Mouse (Mus musculus) bone marrow, adult 2 months (tissue): ENCODE data around the gene Ksr2. TPM values are rescaled to one million over a fixed set of nuclear protein-coding genes. Genes with fewer than 3 reads are reported as not detected.
A peak's percentile ranks its signal among the peaks of the same experiment; 100 is the strongest.

Source experiments
- H3K27ac ChIP-seq: fragments of 200-500 bp; 2 replicates; pipeline ENCODE4 v1.5.1; 2012; ENCODE audit warnings: low read depth, mild to moderate bottlenecking, control low read depth, inconsistent platforms, low read length; ENCODE audit not compliant: control insufficient read depth, poor library complexity, insufficient read depth
- H3K4me1 ChIP-seq: fragments of 200-500 bp; 2 replicates; pipeline ENCODE4 v1.6.1; 2011; ENCODE audit warnings: low read length; ENCODE audit not compliant: control insufficient read depth, insufficient read depth
- H3K4me3 ChIP-seq: fragments of 200-500 bp; replicated peaks from 2 replicates; pipeline ENCODE3; 2011; ENCODE audit warnings: mild to moderate bottlenecking, low read depth, low read length, control low read depth; ENCODE audit not compliant: control insufficient read depth
- CTCF ChIP-seq: fragments of 200-500 bp; IDR thresholded peaks from 2 replicates; pipeline ENCODE4 v1.5.1; 2011; ENCODE audit warnings: low read length, control low read depth; ENCODE audit not compliant: control insufficient read depth, insufficient read depth
- POLR2A ChIP-seq: fragments of 200-500 bp; IDR thresholded peaks from 2 replicates; pipeline ENCODE4 v1.6.1; 2011; ENCODE audit warnings: low read depth, mild to moderate bottlenecking, control low read depth, low read length, borderline replicate concordance; ENCODE audit not compliant: control insufficient read depth
- WGBS: fragments of 180-500 bp; shearing (Covaris S2); methylation state at CpG from one replicate; pipeline ENCODE4 v1.1.7; 2018; 5-methylcytosine and 5-hydroxymethylcytosine counted together
- polyA plus RNA-seq: library from polyadenylated mRNA; stranded (reverse); fragments of >200 nt; gene quantifications from 2 replicates; pipeline ENCODE4 v1.2.4, GENCODE M21; 2011; ENCODE audit warnings: low replicate concordance; ENCODE audit not compliant: missing spikeins, insufficient read depth, insufficient read length

The Ksr2 gene
- polyA plus RNA-seq, 1 experiment: not detected

GRCm38 (mm10) chr5:117505769-117506168 lies 92.0 kb downstream of the Ksr2 start:
- Histone ChIP-seq H3K4me3 (no peak overlapping the region), H3K27ac (no peak overlapping the region), H3K4me1 (no peaks in the 10 kb centered on the region)
- TF ChIP-seq CTCF: no peak
- TF ChIP-seq POLR2A: no peak
- 49% methylated on average over 7 of the region's 7 CpGs for WGBS

- TF ChIP-seq CTCF (peak; percentile 82), POLR2A (no peak)
- WGBS: 33% methylated on average over 13 of the region's 13 CpGs
- H3K27ac ChIP-seq: no peak overlapping the region
- H3K4me1 ChIP-seq: no peaks in the 10 kb centered on the region
- H3K4me3 ChIP-seq: no peak overlapping the region
Measured at GRCm38 (mm10) chr5:117506406-117506805, 92.6 kb downstream of the Ksr2 start.

GRCm38 (mm10) chr5:117509511-117510375 lies 95.9 kb downstream of the Ksr2 start:
- TF ChIP-seq POLR2A (no peak), CTCF (peak; percentile 69)
- Histone ChIP-seq H3K4me3 (no peak overlapping the region), H3K27ac (no peak overlapping the region), H3K4me1 (no peaks in the 10 kb centered on the region)
- WGBS: 26% methylated on average over 22 of the region's 22 CpGs

GRCm38 (mm10) chr5:117510864-117511263 lies 97.1 kb downstream of the Ksr2 start:
- no peak overlapping the region for H3K27ac ChIP-seq
- no peaks in the 10 kb centered on the region for H3K4me1 ChIP-seq
- no peak for TF ChIP-seq CTCF
- no peak for TF ChIP-seq POLR2A
- 9% methylated on average over 10 of the region's 10 CpGs for WGBS
- H3K4me3 ChIP-seq: no peak overlapping the region

- no peaks in the 10 kb centered on the region for H3K4me1 ChIP-seq
- TF ChIP-seq CTCF (no peak), POLR2A (no peak)
- H3K27ac ChIP-seq: no peak overlapping the region
- WGBS: 83% methylated on average over 12 of the region's 12 CpGs
- no peak overlapping the region for H3K4me3 ChIP-seq
Measured at GRCm38 (mm10) chr5:117515396-117515795, 101.6 kb downstream of the Ksr2 start.

- 62% methylated on average over 7 of the region's 7 CpGs for WGBS
- no peak overlapping the region for H3K27ac ChIP-seq
- H3K4me1 ChIP-seq: no peaks in the 10 kb centered on the region
- H3K4me3 ChIP-seq: no peak overlapping the region
- TF ChIP-seq POLR2A (no peak), CTCF (no peak)
Measured at GRCm38 (mm10) chr5:117515861-117516260, 102.1 kb downstream of the Ksr2 start.

- TF ChIP-seq CTCF (peak; percentile 78), POLR2A (no peak)
- no peak overlapping the region for H3K27ac ChIP-seq
- no peaks in the 10 kb centered on the region for H3K4me1 ChIP-seq
- no peak overlapping the region for H3K4me3 ChIP-seq
- WGBS: 4% methylated on average over 8 of the region's 8 CpGs
Measured at GRCm38 (mm10) chr5:117516597-117516996, 102.8 kb downstream of the Ksr2 start.

GRCm38 (mm10) chr5:117519858-117520495 lies 106.2 kb downstream of the Ksr2 start:
- TF ChIP-seq CTCF (no peak), POLR2A (no peak)
- no peak overlapping the region for H3K4me3 ChIP-seq
- 46% methylated on average over 4 of the region's 4 CpGs for WGBS
- H3K4me1 ChIP-seq: no peaks in the 10 kb centered on the region
- H3K27ac ChIP-seq: no peak overlapping the region
